Mouse (Mus musculus) liver, embryonic 15.5 days (tissue): ENCODE measurements around the gene Cacng2. TPM values are rescaled to one million over a fixed set of nuclear protein-coding genes. Genes with fewer than 3 reads are reported as not detected.

Source experiments
- ATAC-seq: fragments of 200-750 bp; cut with Nextera tagmentation; 2 replicates; pipeline ENCODE4 v1.8.0; 2017; ENCODE audit warnings: moderate number of reproducible peaks, mild to moderate bottlenecking, moderate library complexity; ENCODE audit not compliant: insufficient read depth
- H3K27ac ChIP-seq: fragments of 300-500 bp; sonication (generic); replicated peaks from 2 replicates; pipeline ENCODE4 v1.5.1; 2015; ENCODE audit warnings: mild to moderate bottlenecking, inconsistent platforms
- H3K27me3 ChIP-seq: fragments of 300-500 bp; sonication (generic); 2 replicates; pipeline ENCODE4 v1.6.1; 2015; ENCODE audit warnings: mild to moderate bottlenecking, inconsistent platforms
- H3K36me3 ChIP-seq: fragments of 300-500 bp; sonication (generic); replicated peaks from 2 replicates; pipeline ENCODE4 v1.6.1; 2015; ENCODE audit warnings: moderate library complexity, mild to moderate bottlenecking, inconsistent platforms
- H3K4me1 ChIP-seq: fragments of 300-500 bp; sonication (generic); replicated peaks from 2 replicates; pipeline ENCODE4 v1.6.1; 2015; ENCODE audit warnings: inconsistent platforms
- H3K4me2 ChIP-seq: fragments of 300-500 bp; sonication (generic); 2 replicates; pipeline ENCODE4 v1.6.1; 2015; ENCODE audit warnings: moderate library complexity, mild to moderate bottlenecking, inconsistent platforms
- H3K4me3 ChIP-seq: fragments of 300-500 bp; sonication (generic); replicated peaks from 2 replicates; pipeline ENCODE4 v1.5.1; 2015; ENCODE audit warnings: mild to moderate bottlenecking, inconsistent platforms
- H3K9ac ChIP-seq: fragments of 300-500 bp; sonication (generic); 2 replicates; pipeline ENCODE4 v1.6.1; 2015; ENCODE audit warnings: moderate library complexity, mild to moderate bottlenecking, inconsistent platforms
- H3K9me3 ChIP-seq: fragments of 300-500 bp; sonication (generic); replicated peaks from 2 replicates; pipeline ENCODE4 v1.6.1; 2016; ENCODE audit warnings: inconsistent platforms
- WGBS: fragments of 180-500 bp; shearing (Covaris S2); methylation state at CpG from one replicate; pipeline ENCODE4 v1.1.7; 2015; ENCODE audit warnings: mixed read lengths; ENCODE audit not compliant: insufficient replicate concordance; 5-methylcytosine and 5-hydroxymethylcytosine counted together
- polyA plus RNA-seq: library from polyadenylated mRNA; unstranded; fragments of >200 nt; fragmentation: Nextera tagmentation; extraction: Ambion mirVana; gene quantifications from 2 replicates; pipeline ENCODE4 v1.2.1, GENCODE M21; 2015

The Cacng2 gene
- polyA plus RNA-seq, 1 experiment from 2014 or later, result not detected

- H3K4me2 ChIP-seq, result no peak overlapping the region
- no peaks in the 10 kb centered on the region for H3K4me1 ChIP-seq
- WGBS, result 57% methylated on average over 6 of the region's 6 CpGs
- no peaks in the 10 kb centered on the region for H3K36me3 ChIP-seq
- no peaks in the 10 kb centered on the region for H3K9me3 ChIP-seq
- no peaks in the 10 kb centered on the region for H3K27me3 ChIP-seq
- H3K27ac ChIP-seq, result no peak overlapping the region
- H3K4me3 ChIP-seq, result no peak overlapping the region
- ATAC-seq, result no peak
- no peak overlapping the region for H3K9ac ChIP-seq
Observed at GRCm38 (mm10) chr15:78134606-78135005, 14.8 kb upstream of the Cacng2 start.

- Histone ChIP-seq H3K27ac (no peak overlapping the region), H3K36me3 (no peaks in the 10 kb centered on the region), H3K9me3 (no peaks in the 10 kb centered on the region), H3K4me2 (no peak overlapping the region), H3K4me1 (no peaks in the 10 kb centered on the region), H3K9ac (no peak overlapping the region), H3K27me3 (no peaks in the 10 kb centered on the region), H3K4me3 (no peak overlapping the region)
- 52% methylated on average over 2 of the region's 2 CpGs for WGBS
- no peak for ATAC-seq
Observed at GRCm38 (mm10) chr15:78133389-78133788, 13.6 kb upstream of the Cacng2 start.

- Histone ChIP-seq H3K27me3 (peaks cover 22% of the 10 kb centered on the region), H3K9ac (no peak overlapping the region), H3K4me3 (no peak overlapping the region), H3K27ac (no peak overlapping the region), H3K4me1 (no peaks in the 10 kb centered on the region), H3K4me2 (no peak overlapping the region; the same call in 1 of the 2 replicates), H3K36me3 (no peaks in the 10 kb centered on the region), H3K9me3 (no peaks in the 10 kb centered on the region)
- 9% methylated on average over 39 of the region's 39 CpGs for WGBS
- no peak for ATAC-seq
Observed at GRCm38 (mm10) chr15:78119248-78119647, 580 bp downstream of the Cacng2 start.

GRCm38 (mm10) chr15:78118275-78118995 is 1.4 kb downstream of the Cacng2 start:
- peaks cover 22% of the 10 kb centered on the region for H3K27me3 ChIP-seq
- 53% methylated on average over 17 of the region's 18 CpGs for WGBS
- no peak overlapping the region for H3K4me3 ChIP-seq
- H3K27ac ChIP-seq, result no peak overlapping the region
- no peaks in the 10 kb centered on the region for H3K4me1 ChIP-seq
- ATAC-seq, result no peak
- H3K9ac ChIP-seq, result no peak overlapping the region
- H3K4me2 ChIP-seq, result no peak overlapping the region
- H3K9me3 ChIP-seq, result no peaks in the 10 kb centered on the region
- H3K36me3 ChIP-seq, result no peaks in the 10 kb centered on the region

- H3K4me1 ChIP-seq, result no peaks in the 10 kb centered on the region
- H3K4me2 ChIP-seq, result no peak overlapping the region
- no peaks in the 10 kb centered on the region for H3K36me3 ChIP-seq
- H3K27ac ChIP-seq, result no peak overlapping the region
- no peak overlapping the region for H3K4me3 ChIP-seq
- H3K27me3 ChIP-seq, result peaks cover 22% of the 10 kb centered on the region
- no peak for ATAC-seq
- WGBS, result 75% methylated on average over 16 of the region's 16 CpGs
- no peaks in the 10 kb centered on the region for H3K9me3 ChIP-seq
- H3K9ac ChIP-seq, result no peak overlapping the region
Observed at GRCm38 (mm10) chr15:78117731-78118130, 2.1 kb downstream of the Cacng2 start.

- H3K27me3 ChIP-seq, result peaks cover 22% of the 10 kb centered on the region
- ATAC-seq, result no peak
- no peaks in the 10 kb centered on the region for H3K4me1 ChIP-seq
- H3K9me3 ChIP-seq, result no peaks in the 10 kb centered on the region
- no peak overlapping the region for H3K4me3 ChIP-seq
- H3K36me3 ChIP-seq, result no peaks in the 10 kb centered on the region
- no peak overlapping the region for H3K27ac ChIP-seq
- no peak overlapping the region for H3K4me2 ChIP-seq
- no peak overlapping the region for H3K9ac ChIP-seq
- 69% methylated on average over 10 of the region's 10 CpGs for WGBS
Observed at GRCm38 (mm10) chr15:78116936-78117335, 2.9 kb downstream of the Cacng2 start.

- Histone ChIP-seq H3K27me3 (peaks cover 22% of the 10 kb centered on the region), H3K9me3 (no peaks in the 10 kb centered on the region), H3K4me1 (no peaks in the 10 kb centered on the region), H3K27ac (no peak overlapping the region), H3K36me3 (no peaks in the 10 kb centered on the region), H3K9ac (no peak overlapping the region), H3K4me3 (no peak overlapping the region), H3K4me2 (no peak overlapping the region)
- ATAC-seq, result no peak
- 58% methylated on average over 10 of the region's 10 CpGs for WGBS
Observed at GRCm38 (mm10) chr15:78116244-78116643, 3.6 kb downstream of the Cacng2 start.

- no peak overlapping the region for H3K27ac ChIP-seq
- no peaks in the 10 kb centered on the region for H3K36me3 ChIP-seq
- no peak for ATAC-seq
- H3K9me3 ChIP-seq, result no peaks in the 10 kb centered on the region
- no peaks in the 10 kb centered on the region for H3K4me1 ChIP-seq
- H3K4me3 ChIP-seq, result no peak overlapping the region
- H3K27me3 ChIP-seq, result no peaks in the 10 kb centered on the region
- no peak overlapping the region for H3K9ac ChIP-seq
- no peak overlapping the region for H3K4me2 ChIP-seq
- WGBS, result 50% methylated on average over 5 of the region's 5 CpGs
Observed at GRCm38 (mm10) chr15:78099516-78099915, 20.3 kb downstream of the Cacng2 start.

- ATAC-seq, result no peak
- 76% methylated on average over 16 of the region's 16 CpGs for WGBS
Observed at GRCm38 (mm10) chr15:78096004-78096403, 23.8 kb downstream of the Cacng2 start.

GRCm38 (mm10) chr15:78093597-78093996 is 26.2 kb downstream of the Cacng2 start:
- no peaks in the 10 kb centered on the region for H3K36me3 ChIP-seq
- H3K27me3 ChIP-seq, result no peaks in the 10 kb centered on the region
- H3K9ac ChIP-seq, result no peak overlapping the region
- 67% methylated on average over 5 of the region's 5 CpGs for WGBS
- ATAC-seq, result no peak
- H3K27ac ChIP-seq, result no peak overlapping the region
- no peaks in the 10 kb centered on the region for H3K9me3 ChIP-seq
- no peak overlapping the region for H3K4me2 ChIP-seq
- H3K4me1 ChIP-seq, result no peaks in the 10 kb centered on the region
- no peak overlapping the region for H3K4me3 ChIP-seq

More at GRCm38 (mm10) chr15:78096004-78096403, 23.8 kb downstream of the Cacng2 start:
- H3K36me3 ChIP-seq, result no peaks in the 10 kb centered on the region
- no peak overlapping the region for H3K9ac ChIP-seq
- no peak overlapping the region for H3K4me3 ChIP-seq
- no peaks in the 10 kb centered on the region for H3K27me3 ChIP-seq
- no peak overlapping the region for H3K27ac ChIP-seq
- no peaks in the 10 kb centered on the region for H3K4me1 ChIP-seq
- H3K4me2 ChIP-seq, result no peak overlapping the region
- H3K9me3 ChIP-seq, result no peaks in the 10 kb centered on the region

- Histone ChIP-seq H3K9me3 (no peaks in the 10 kb centered on the region), H3K4me2 (no peak overlapping the region), H3K4me1 (no peaks in the 10 kb centered on the region), H3K27ac (no peak overlapping the region), H3K9ac (no peak overlapping the region), H3K36me3 (no peaks in the 10 kb centered on the region), H3K4me3 (no peak overlapping the region), H3K27me3 (no peaks in the 10 kb centered on the region)
- no peak for ATAC-seq
- 59% methylated on average over 13 of the region's 13 CpGs for WGBS
Observed at GRCm38 (mm10) chr15:78082841-78083572, 36.8 kb downstream of the Cacng2 start.
